Mouse (Mus musculus): ENCODE measurements around the gene Evi5. TPM values are rescaled to one million over a fixed set of nuclear protein-coding genes. Genes with fewer than 3 reads are reported as not detected.

The Evi5 gene
- total and polyA plus RNA-seq, 2 experiments from 2014 or later: 57.7 to 60.1 TPM

GRCm38 (mm10) chr5:107873886-107874302 lies 1.0 kb downstream of the Evi5 start:
- no peaks in the 10 kb centered on the region for H3K27me3 ChIP-seq (ENCODE audit: insufficient read depth, low read length)
- DNase-seq (ENCODE audit: low spot score) (no peak), ATAC-seq (no peak)
- H3K9ac ChIP-seq (replicated peaks; ENCODE audit: low read length): no peak overlapping the region
- WGBS: 66% methylated on average over 7 of the region's 7 CpGs
- no peak overlapping the region for H3K27ac ChIP-seq
- no peak overlapping the region for H3K4me3 ChIP-seq (ENCODE audit: low read length)
- H3K9me3 ChIP-seq (ENCODE audit: low read length): no peaks in the 10 kb centered on the region
- H3K4me2 ChIP-seq (ENCODE audit: low read depth, low read length): no peak overlapping the region
- no peaks in the 10 kb centered on the region for H3K4me1 ChIP-seq (ENCODE audit: insufficient read depth, low read length)
- no peaks in the 10 kb centered on the region for H3K36me3 ChIP-seq (ENCODE audit: insufficient read depth, low read length)
- no peak for TF ChIP-seq CTCF (IDR thresholded peaks at IDR 0.05; ENCODE audit: low read depth)

GRCm38 (mm10) chr5:107873330-107873729 lies 1.6 kb downstream of the Evi5 start:
- Histone ChIP-seq H3K27me3 (ENCODE audit: insufficient read depth, low read length) (no peaks in the 10 kb centered on the region), H3K4me1 (ENCODE audit: insufficient read depth, low read length) (no peaks in the 10 kb centered on the region), H3K9ac (replicated peaks; ENCODE audit: low read length) (no peak overlapping the region), H3K9me3 (ENCODE audit: low read length) (no peaks in the 10 kb centered on the region), H3K4me2 (ENCODE audit: low read depth, low read length) (no peak overlapping the region), H3K27ac (no peak overlapping the region), H3K36me3 (ENCODE audit: insufficient read depth, low read length) (no peaks in the 10 kb centered on the region), H3K4me3 (ENCODE audit: low read length) (no peak overlapping the region)
- no peak for TF ChIP-seq CTCF (IDR thresholded peaks at IDR 0.05; ENCODE audit: low read depth)
- DNase-seq (ENCODE audit: low spot score) (no peak), ATAC-seq (no peak)
- WGBS: 83% methylated on average over 6 of the region's 6 CpGs

GRCm38 (mm10) chr5:107869701-107870100 lies 5.2 kb downstream of the Evi5 start:
- ATAC-seq: no peak
- 45% methylated on average over 2 of the region's 2 CpGs for WGBS

GRCm38 (mm10) chr5:107868905-107869424 lies 5.9 kb downstream of the Evi5 start:
- H3K4me1 ChIP-seq (ENCODE audit: insufficient read depth, low read length): 0 out of 2 replicates have a peak, but pooled peaks cover 3% of the 10 kb centered on the region
- ATAC-seq: peak; percentile 98
- WGBS: under 1% methylated on average over 50 of the region's 58 CpGs

More at GRCm38 (mm10) chr5:107869701-107870100, 5.2 kb downstream of the Evi5 start:
- no peak for TF ChIP-seq CTCF (IDR thresholded peaks at IDR 0.05; ENCODE audit: low read depth)
- Histone ChIP-seq H3K4me2 (ENCODE audit: low read depth, low read length) (peak overlapping the region; percentile 65), H3K27me3 (ENCODE audit: insufficient read depth, low read length) (no peaks in the 10 kb centered on the region), H3K9ac (replicated peaks; ENCODE audit: low read length) (no peak overlapping the region), H3K9me3 (ENCODE audit: low read length) (no peaks in the 10 kb centered on the region), H3K4me1 (ENCODE audit: insufficient read depth, low read length) (0 out of 2 replicates have a peak, but pooled peaks cover 3% of the 10 kb centered on the region), H3K36me3 (ENCODE audit: insufficient read depth, low read length) (no peaks in the 10 kb centered on the region), H3K4me3 (ENCODE audit: low read length) (peak overlapping the region; percentile 90; the same call in 1 of the 2 replicates), H3K27ac (no peak overlapping the region)
- no peak for DNase-seq (ENCODE audit: low spot score)

GRCm38 (mm10) chr5:107867970-107868904 lies 6.7 kb downstream of the Evi5 start:
- ATAC-seq (peak; percentile 25; the same call in 1 of the 2 replicates), DNase-seq (ENCODE audit: low spot score) (peak; percentile 64)
- no peaks in the 10 kb centered on the region for H3K9me3 ChIP-seq (ENCODE audit: low read length)
- 0 out of 2 replicates have a peak, but pooled peaks cover 3% of the 10 kb centered on the region for H3K4me1 ChIP-seq (ENCODE audit: insufficient read depth, low read length)
- peak overlapping the region; percentile 65 for H3K4me2 ChIP-seq (ENCODE audit: low read depth, low read length)
- H3K36me3 ChIP-seq (ENCODE audit: insufficient read depth, low read length): no peaks in the 10 kb centered on the region
- no peak for TF ChIP-seq CTCF (IDR thresholded peaks at IDR 0.05; ENCODE audit: low read depth)
- peak overlapping the region; percentile 90 for H3K4me3 ChIP-seq (ENCODE audit: low read length)
- H3K27me3 ChIP-seq (ENCODE audit: insufficient read depth, low read length): no peaks in the 10 kb centered on the region
- 3% methylated on average over 63 of the region's 82 CpGs for WGBS
- peak overlapping the region; percentile 89 for H3K9ac ChIP-seq (replicated peaks; ENCODE audit: low read length)
- peak overlapping the region; percentile 91 for H3K27ac ChIP-seq

More at GRCm38 (mm10) chr5:107868905-107869424, 5.9 kb downstream of the Evi5 start:
- Histone ChIP-seq H3K4me2 (ENCODE audit: low read depth, low read length) (peak overlapping the region; percentile 65), H3K4me3 (ENCODE audit: low read length) (peak overlapping the region; percentile 90), H3K27ac (peak overlapping the region; percentile 91), H3K9me3 (ENCODE audit: low read length) (no peaks in the 10 kb centered on the region), H3K9ac (replicated peaks; ENCODE audit: low read length) (peak overlapping the region; percentile 89), H3K27me3 (ENCODE audit: insufficient read depth, low read length) (no peaks in the 10 kb centered on the region), H3K36me3 (ENCODE audit: insufficient read depth, low read length) (no peaks in the 10 kb centered on the region)
- peak; percentile 29 for TF ChIP-seq CTCF (IDR thresholded peaks at IDR 0.05; ENCODE audit: low read depth)
- peak; percentile 96 for DNase-seq (ENCODE audit: low spot score)

GRCm38 (mm10) chr5:107866127-107867126 lies 8.5 kb downstream of the Evi5 start:
- Histone ChIP-seq H3K4me3 (ENCODE audit: low read length) (no peak overlapping the region), H3K4me2 (ENCODE audit: low read depth, low read length) (peak overlapping the region; percentile 21; the same call in 1 of the 2 replicates), H3K9me3 (ENCODE audit: low read length) (no peaks in the 10 kb centered on the region), H3K9ac (replicated peaks; ENCODE audit: low read length) (no peak overlapping the region), H3K27me3 (ENCODE audit: insufficient read depth, low read length) (no peaks in the 10 kb centered on the region), H3K27ac (no peak overlapping the region), H3K4me1 (ENCODE audit: insufficient read depth, low read length) (0 out of 2 replicates have a peak, but pooled peaks cover 3% of the 10 kb centered on the region), H3K36me3 (ENCODE audit: insufficient read depth, low read length) (no peaks in the 10 kb centered on the region)
- no peak for TF ChIP-seq CTCF (IDR thresholded peaks at IDR 0.05; ENCODE audit: low read depth)
- ATAC-seq: no peak
- DNase-seq (ENCODE audit: low spot score): no peak
- WGBS: 58% methylated on average over 2 of the region's 2 CpGs

Measured in hindbrain, postnatal 0 days (tissue).